Mouse (Mus musculus) erythroblast, embryonic 14.5 days (primary cell): Measurements from ENCODE around the gene Rbms3. TPM values are rescaled to one million over a fixed set of nuclear protein-coding genes. Genes with fewer than 3 reads are reported as not detected.

ENCODE experiments used
- H3K27me3 ChIP-seq: 2 replicates; pipeline ENCODE4 v1.6.1; 2012; ENCODE audit warnings: inconsistent platforms; ENCODE audit not compliant: control insufficient read depth
- H3K36me3 ChIP-seq: 2 replicates; pipeline ENCODE4 v1.6.1; 2012; ENCODE audit warnings: mild to moderate bottlenecking, inconsistent platforms; ENCODE audit not compliant: control insufficient read depth
- H3K4me1 ChIP-seq: 2 replicates; pipeline ENCODE4 v1.6.1; 2012; ENCODE audit warnings: inconsistent platforms; ENCODE audit not compliant: control insufficient read depth
- H3K4me3 ChIP-seq: replicated peaks from 2 replicates; pipeline ENCODE3; 2012; ENCODE audit warnings: moderate library complexity, mild to moderate bottlenecking, inconsistent platforms
- H3K9me3 ChIP-seq: 2 replicates; pipeline ENCODE4 v1.6.1; 2012; ENCODE audit warnings: low read length, inconsistent platforms, mixed read lengths; ENCODE audit not compliant: control insufficient read depth
- GATA1 ChIP-seq: IDR thresholded peaks from 2 replicates; pipeline ENCODE4 v1.6.1; 2012; ENCODE audit warnings: low read length, inconsistent platforms, mixed read lengths
- TAL1 ChIP-seq: IDR thresholded peaks from 3 replicates; pipeline ENCODE4 v1.6.1; 2012; ENCODE audit warnings: low read length, inconsistent platforms, mixed read lengths
- polyA plus RNA-seq: library from polyadenylated mRNA; stranded (reverse); fragments of >175 nt; gene quantifications from 2 replicates; pipeline ENCODE4 v1.2.3, GENCODE M21; 2012

Gene Rbms3
- polyA plus RNA-seq, 1 experiment: not detected

DNA sequence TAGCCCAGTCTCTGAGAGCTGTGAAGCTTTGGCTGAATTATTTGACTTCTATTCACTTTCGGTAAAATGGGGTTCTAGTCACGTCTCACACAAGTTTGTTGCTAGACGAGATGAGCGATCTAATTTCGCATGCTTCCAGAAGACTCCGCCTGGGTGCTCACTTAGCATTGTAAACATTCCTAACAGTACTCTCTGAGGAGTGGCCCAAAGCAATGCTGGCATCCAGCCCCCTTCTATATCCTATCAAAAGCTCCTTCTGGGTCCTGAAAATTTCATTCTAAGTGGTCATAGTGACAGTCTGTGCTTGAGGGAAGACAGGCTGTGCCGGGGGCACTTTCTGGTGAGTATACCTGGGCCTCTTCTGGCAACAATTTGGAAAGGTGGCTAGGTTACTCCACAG is 312.5 kb downstream of the Rbms3 start:
- H3K27me3 ChIP-seq: no peaks in the 10 kb centered on the region
- H3K36me3 ChIP-seq: no peaks in the 10 kb centered on the region
- peaks cover 39% of the 10 kb centered on the region for H3K9me3 ChIP-seq
- no peaks in the 10 kb centered on the region for H3K4me1 ChIP-seq
- no peak overlapping the region for H3K4me3 ChIP-seq
- TF ChIP-seq GATA1 (no peak), TAL1 (no peak)

DNA sequence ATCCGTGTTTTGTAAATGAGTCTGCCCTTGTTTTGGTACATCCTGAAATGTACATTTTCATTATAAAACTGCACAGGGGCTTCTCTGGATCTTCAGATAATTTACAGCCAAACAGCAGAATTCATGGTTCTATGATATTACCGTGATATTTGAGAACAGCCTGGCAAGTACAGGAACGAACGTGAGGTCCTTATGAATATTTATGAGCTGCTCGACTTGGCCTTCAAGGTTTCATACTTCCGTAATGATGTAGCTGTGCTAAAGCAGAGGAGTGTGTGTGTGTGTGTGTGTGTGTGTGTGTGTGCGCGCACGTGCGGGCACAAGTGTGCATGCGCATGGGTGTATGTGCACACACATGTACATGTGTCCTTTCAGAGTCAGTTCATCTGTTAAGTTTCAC is 316.1 kb downstream of the Rbms3 start:
- Histone ChIP-seq H3K9me3 (peaks cover 48% of the 10 kb centered on the region), H3K4me3 (no peak overlapping the region), H3K4me1 (no peaks in the 10 kb centered on the region), H3K27me3 (no peaks in the 10 kb centered on the region), H3K36me3 (no peaks in the 10 kb centered on the region)
- TF ChIP-seq TAL1 (no peak), GATA1 (no peak)

DNA sequence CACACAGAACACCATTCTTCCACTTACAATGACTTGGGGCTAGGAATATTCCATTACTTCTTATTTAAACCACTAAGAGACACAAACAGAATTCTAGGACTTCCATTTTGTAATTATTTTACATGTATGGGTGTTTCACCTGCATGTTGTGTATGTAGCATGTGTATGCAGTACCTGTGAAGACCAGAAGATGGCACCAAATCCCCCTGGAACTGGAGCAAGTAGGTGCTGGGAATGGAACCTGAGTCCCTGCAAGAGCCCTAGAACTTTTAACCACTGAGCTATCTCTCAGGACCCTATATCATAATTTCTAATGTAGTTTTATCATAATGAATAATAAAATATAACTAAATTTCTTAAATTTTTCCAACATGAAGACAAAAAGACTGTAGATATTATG is 319.9 kb downstream of the Rbms3 start:
- TF ChIP-seq TAL1 (no peak), GATA1 (no peak)
- peaks cover 38% of the 10 kb centered on the region for H3K9me3 ChIP-seq
- H3K4me1 ChIP-seq: no peaks in the 10 kb centered on the region
- no peaks in the 10 kb centered on the region for H3K36me3 ChIP-seq
- no peaks in the 10 kb centered on the region for H3K27me3 ChIP-seq
- H3K4me3 ChIP-seq: no peak overlapping the region

DNA sequence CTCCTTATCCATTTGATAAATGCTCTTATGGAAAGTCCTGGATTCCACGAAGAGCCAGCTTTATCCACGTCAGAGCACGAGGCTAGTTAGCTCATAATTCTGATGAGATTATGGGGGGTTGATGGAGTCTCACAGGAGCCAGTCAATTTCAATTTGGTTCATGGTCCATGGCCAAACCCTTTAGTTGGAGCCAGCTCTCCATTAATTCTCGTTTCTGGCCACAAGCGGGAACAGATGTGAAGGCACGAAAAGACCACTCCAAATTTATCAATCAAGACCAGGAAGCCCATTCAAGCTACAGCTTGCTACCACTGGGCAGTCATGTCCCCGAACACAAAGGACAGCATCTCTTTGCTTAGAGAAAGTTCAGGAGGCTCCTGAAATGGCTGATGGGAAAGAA is 330.7 kb downstream of the Rbms3 start:
- peaks cover 8% of the 10 kb centered on the region; the same call in 1 of the 2 replicates for H3K9me3 ChIP-seq
- H3K4me3 ChIP-seq: no peak overlapping the region
- TF ChIP-seq TAL1 (no peak), GATA1 (no peak)
- H3K36me3 ChIP-seq: no peaks in the 10 kb centered on the region
- H3K27me3 ChIP-seq: no peaks in the 10 kb centered on the region
- H3K4me1 ChIP-seq: no peaks in the 10 kb centered on the region

GRCm38 (mm10) chr9:117297662-117298531 is 331.8 kb downstream of the Rbms3 start:
- peaks cover 8% of the 10 kb centered on the region; the same call in 1 of the 2 replicates for H3K9me3 ChIP-seq
- no peaks in the 10 kb centered on the region for H3K27me3 ChIP-seq
- no peaks in the 10 kb centered on the region for H3K4me1 ChIP-seq
- no peaks in the 10 kb centered on the region for H3K36me3 ChIP-seq
- H3K4me3 ChIP-seq: no peak overlapping the region
- TF ChIP-seq GATA1 (no peak), TAL1 (no peak)

DNA sequence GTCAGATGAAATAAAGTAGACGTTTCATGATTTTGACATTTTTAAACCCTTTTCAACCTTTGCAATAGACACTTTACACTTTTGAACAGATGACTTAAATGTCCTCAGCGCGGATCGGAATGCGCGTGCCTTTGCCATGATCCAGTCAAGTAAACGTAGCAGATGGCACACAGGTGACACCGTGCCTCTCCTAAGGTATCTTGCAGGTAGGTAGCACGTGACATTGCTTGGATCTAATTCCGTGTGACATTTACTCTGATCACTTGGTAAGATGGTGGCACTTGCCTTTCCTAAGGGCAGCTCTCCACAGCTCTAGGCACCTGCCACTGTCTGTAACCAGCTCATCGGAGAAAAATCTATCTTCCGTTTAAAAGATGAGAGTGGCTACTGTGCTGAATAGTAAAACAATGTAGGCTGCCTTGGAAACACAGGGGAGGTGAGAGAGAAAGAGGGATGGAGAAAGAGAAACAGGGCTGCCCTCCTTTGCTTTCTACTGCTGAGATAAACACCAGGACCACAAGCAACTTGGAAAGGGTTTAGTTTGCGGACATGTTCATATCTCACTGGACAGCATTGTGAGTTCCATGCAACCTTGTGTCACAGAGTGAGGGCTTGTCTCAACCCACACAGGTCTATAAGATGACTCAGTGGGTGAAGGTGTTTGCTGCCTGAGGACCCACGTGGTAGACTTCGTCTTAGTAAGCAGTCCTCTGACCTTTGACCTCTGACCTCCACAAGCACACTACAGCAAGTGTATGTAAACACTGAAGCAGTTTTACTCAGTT is 338.5 kb downstream of the Rbms3 start:
- H3K4me3 ChIP-seq: no peak overlapping the region
- no peaks in the 10 kb centered on the region for H3K36me3 ChIP-seq
- peaks cover 9% of the 10 kb centered on the region; the same call in 1 of the 2 replicates for H3K9me3 ChIP-seq
- no peaks in the 10 kb centered on the region for H3K4me1 ChIP-seq
- TF ChIP-seq GATA1: no peak
- H3K27me3 ChIP-seq: no peaks in the 10 kb centered on the region

DNA sequence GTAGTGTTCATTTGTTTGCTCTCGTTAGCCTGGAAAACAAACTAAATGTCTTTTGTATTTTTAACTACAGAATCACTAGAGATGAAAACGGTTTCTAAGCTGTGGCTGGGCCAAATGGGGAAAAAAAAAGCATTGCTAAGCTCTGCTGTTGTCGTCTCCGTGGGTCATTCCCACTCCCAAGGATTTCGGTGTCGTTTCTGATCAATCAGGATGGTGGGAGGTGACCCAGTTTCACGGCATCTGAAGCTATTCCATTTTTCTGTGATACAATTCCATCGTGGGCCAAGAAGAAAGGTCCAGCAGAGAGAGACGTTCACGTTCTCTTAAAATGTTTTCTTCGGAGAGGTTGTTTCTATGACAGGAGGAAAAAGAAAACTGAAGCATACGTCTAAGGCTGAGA is 354.9 kb downstream of the Rbms3 start:
- Histone ChIP-seq H3K4me1 (no peaks in the 10 kb centered on the region), H3K36me3 (no peaks in the 10 kb centered on the region), H3K9me3 (peaks cover 6% of the 10 kb centered on the region), H3K27me3 (no peaks in the 10 kb centered on the region), H3K4me3 (no peak overlapping the region)
- no peak for TF ChIP-seq GATA1
- TF ChIP-seq TAL1: no peak

- H3K9me3 ChIP-seq: peaks cover 8% of the 10 kb centered on the region
- H3K4me1 ChIP-seq: no peaks in the 10 kb centered on the region
- H3K27me3 ChIP-seq: no peaks in the 10 kb centered on the region
- no peaks in the 10 kb centered on the region for H3K36me3 ChIP-seq
- no peak for TF ChIP-seq TAL1
- no peak for TF ChIP-seq GATA1
- H3K4me3 ChIP-seq: no peak overlapping the region
Measured at GRCm38 (mm10) chr9:117259614-117260013, 370.1 kb downstream of the Rbms3 start.

GRCm38 (mm10) chr9:117253361-117253760 is 376.4 kb downstream of the Rbms3 start:
- Histone ChIP-seq H3K36me3 (no peaks in the 10 kb centered on the region), H3K27me3 (peaks cover 10% of the 10 kb centered on the region), H3K4me3 (no peak overlapping the region), H3K9me3 (no peaks in the 10 kb centered on the region), H3K4me1 (no peaks in the 10 kb centered on the region)
- TF ChIP-seq GATA1 (no peak), TAL1 (no peak)
